Mouse (Mus musculus): Measurements from ENCODE around the gene Eif4a3. TPM values are rescaled to one million over a fixed set of nuclear protein-coding genes. Genes with fewer than 3 reads are reported as not detected.

The Eif4a3 gene
- polyA plus RNA-seq, 1 experiment, result 94.2 TPM

DNA sequence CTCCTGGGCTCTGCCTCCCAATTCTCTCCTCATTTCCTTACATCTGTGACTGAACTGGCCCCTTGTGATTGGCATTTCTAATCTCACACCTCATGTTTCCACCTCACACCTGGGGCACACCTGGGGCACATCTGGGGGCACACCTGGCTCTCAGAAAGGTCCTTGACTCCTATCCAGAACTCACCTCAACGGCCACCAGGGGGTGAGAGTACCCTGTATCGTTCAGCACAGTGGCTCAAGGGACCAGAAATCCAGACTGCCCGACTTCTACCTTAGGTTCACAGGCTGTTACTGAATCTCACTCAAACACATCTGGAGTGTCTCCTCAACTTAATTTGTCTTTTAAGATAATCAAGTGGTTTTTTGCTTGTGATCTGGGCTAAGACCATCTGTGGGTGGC, 32.1 kb upstream of the Eif4a3 start:
- 31% methylated on average over 3 of the region's 3 CpGs for WGBS
- no peaks in the 10 kb centered on the region for H3K36me3 ChIP-seq (ENCODE audit: control insufficient read depth, insufficient read depth, low read length)
- no peaks in the 10 kb centered on the region for H3K27me3 ChIP-seq (replicated peaks; ENCODE audit: control insufficient read depth, insufficient read depth, low read length)
- TF ChIP-seq CTCF (conservative IDR thresholded peaks at IDR 0.05; ENCODE audit: insufficient read depth, insufficient read length, low read depth, low read length), result no peak
- no peak for TF ChIP-seq POLR2A (IDR thresholded peaks at IDR 0.05; ENCODE audit: low read depth, low read length)
- no peak overlapping the region for H3K27ac ChIP-seq (ENCODE audit: insufficient read depth, low read depth, low read length)
- H3K4me3 ChIP-seq (ENCODE audit: insufficient read depth, low read depth, low read length), result no peak overlapping the region
- DNase-seq, result no peak
- H3K4me1 ChIP-seq (ENCODE audit: control insufficient read depth, insufficient read depth, low read length), result no peaks in the 10 kb centered on the region

DNA sequence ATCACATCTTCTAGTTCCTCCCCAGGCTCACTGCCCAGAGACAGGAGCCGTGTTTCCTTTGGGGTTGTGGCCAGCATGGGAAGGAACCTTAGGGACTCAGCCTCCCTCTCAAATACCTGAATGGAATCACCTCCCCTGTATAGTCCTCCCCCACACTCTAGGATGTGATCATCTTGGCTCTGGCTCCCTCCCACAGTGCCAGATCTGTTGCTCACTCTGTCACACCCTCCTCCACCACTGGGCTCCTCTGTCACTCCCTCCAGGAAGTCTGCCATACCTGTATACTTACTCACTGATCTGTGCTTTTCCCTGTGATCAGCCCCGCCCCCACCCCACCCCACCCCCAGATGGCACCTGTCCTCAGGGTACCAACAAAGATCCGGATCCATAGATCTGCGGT, 30.7 kb upstream of the Eif4a3 start:
- TF ChIP-seq CTCF (conservative IDR thresholded peaks at IDR 0.05; ENCODE audit: insufficient read depth, insufficient read length, low read depth, low read length) (no peak), POLR2A (IDR thresholded peaks at IDR 0.05; ENCODE audit: low read depth, low read length) (no peak)
- H3K27ac ChIP-seq (ENCODE audit: insufficient read depth, low read depth, low read length), result no peak overlapping the region
- no peaks in the 10 kb centered on the region for H3K36me3 ChIP-seq (ENCODE audit: control insufficient read depth, insufficient read depth, low read length)
- no peak for DNase-seq
- H3K27me3 ChIP-seq (replicated peaks; ENCODE audit: control insufficient read depth, insufficient read depth, low read length), result no peaks in the 10 kb centered on the region
- no peaks in the 10 kb centered on the region for H3K4me1 ChIP-seq (ENCODE audit: control insufficient read depth, insufficient read depth, low read length)
- 63% methylated on average over 4 of the region's 4 CpGs for WGBS
- no peak overlapping the region for H3K4me3 ChIP-seq (ENCODE audit: insufficient read depth, low read depth, low read length)

DNA sequence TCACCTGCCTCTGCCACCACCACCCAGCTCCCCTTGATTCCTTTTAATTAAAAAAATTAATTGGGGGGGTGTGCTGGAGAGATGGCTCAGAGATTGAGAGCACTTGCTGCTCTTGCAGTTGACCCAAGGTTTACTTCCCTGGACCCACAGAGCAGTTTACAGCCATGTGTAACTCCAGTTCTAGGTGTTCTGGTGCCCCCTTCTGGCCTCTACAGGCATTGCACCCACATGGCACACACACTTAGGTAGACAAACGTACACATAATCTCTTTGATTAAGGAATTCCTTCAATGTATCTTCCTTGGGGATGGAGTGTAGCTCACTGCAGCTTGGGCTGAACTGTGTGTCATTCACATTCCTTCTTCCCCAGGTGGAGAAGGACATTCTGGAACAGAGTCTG, 25.2 kb upstream of the Eif4a3 start:
- Histone ChIP-seq H3K4me3 (ENCODE audit: insufficient read depth, low read depth, low read length) (no peak overlapping the region), H3K36me3 (ENCODE audit: control insufficient read depth, insufficient read depth, low read length) (no peaks in the 10 kb centered on the region), H3K27ac (ENCODE audit: insufficient read depth, low read depth, low read length) (no peak overlapping the region), H3K27me3 (replicated peaks; ENCODE audit: control insufficient read depth, insufficient read depth, low read length) (no peaks in the 10 kb centered on the region), H3K4me1 (ENCODE audit: control insufficient read depth, insufficient read depth, low read length) (no peaks in the 10 kb centered on the region)
- WGBS, result 84% methylated on average over 1 of the region's 1 CpGs
- no peak for DNase-seq
- TF ChIP-seq POLR2A (IDR thresholded peaks at IDR 0.05; ENCODE audit: low read depth, low read length) (no peak), CTCF (conservative IDR thresholded peaks at IDR 0.05; ENCODE audit: insufficient read depth, insufficient read length, low read depth, low read length) (peak; percentile 28; the same call in 1 of the 2 replicates)

DNA sequence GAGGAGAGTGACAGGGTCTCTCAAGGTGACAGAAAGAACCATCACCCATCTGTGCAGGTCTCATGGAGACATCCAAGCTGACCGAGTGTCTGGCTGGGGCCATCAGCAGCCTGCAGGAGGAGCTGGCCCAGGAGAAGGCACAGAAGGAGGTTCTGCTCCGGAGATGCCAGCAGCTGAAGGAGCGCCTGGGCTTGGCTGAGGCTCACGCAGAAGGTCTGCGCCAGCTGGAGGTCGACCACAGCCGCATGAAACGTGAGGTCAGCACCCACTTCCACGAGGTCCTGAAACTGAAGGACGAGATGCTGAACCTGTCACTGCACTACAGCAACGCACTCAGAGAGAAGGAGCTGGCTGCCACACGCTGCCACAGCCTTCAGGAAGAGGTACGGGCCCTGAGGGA, 22.6 kb upstream of the Eif4a3 start:
- Histone ChIP-seq H3K27me3 (replicated peaks; ENCODE audit: control insufficient read depth, insufficient read depth, low read length) (no peaks in the 10 kb centered on the region), H3K36me3 (ENCODE audit: control insufficient read depth, insufficient read depth, low read length) (no peaks in the 10 kb centered on the region), H3K27ac (ENCODE audit: insufficient read depth, low read depth, low read length) (no peak overlapping the region), H3K4me3 (ENCODE audit: insufficient read depth, low read depth, low read length) (no peak overlapping the region), H3K4me1 (ENCODE audit: control insufficient read depth, insufficient read depth, low read length) (no peaks in the 10 kb centered on the region)
- TF ChIP-seq POLR2A (IDR thresholded peaks at IDR 0.05; ENCODE audit: low read depth, low read length) (no peak), CTCF (conservative IDR thresholded peaks at IDR 0.05; ENCODE audit: insufficient read depth, insufficient read length, low read depth, low read length) (no peak)
- WGBS, result 72% methylated on average over 13 of the region's 13 CpGs
- DNase-seq, result no peak

DNA sequence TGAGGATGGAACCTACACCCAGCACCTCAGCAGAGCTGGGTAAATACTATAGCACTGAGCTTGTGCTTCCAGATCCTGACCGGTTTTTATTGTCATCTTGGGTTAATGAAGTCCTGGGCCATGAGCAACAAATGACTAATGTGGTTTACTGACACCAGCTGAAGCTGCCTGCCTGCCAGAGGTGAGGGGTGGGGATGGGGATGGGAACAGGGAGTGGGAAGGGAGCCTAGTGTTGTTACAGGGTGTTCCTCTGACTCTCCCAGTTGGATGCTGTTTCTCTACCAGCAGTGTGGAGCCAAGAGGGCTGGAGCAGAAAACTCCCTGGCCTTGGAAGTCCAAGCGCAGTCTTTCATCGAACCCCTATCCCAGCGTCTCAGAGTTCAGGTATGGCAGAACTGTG, 16.8 kb upstream of the Eif4a3 start:
- Histone ChIP-seq H3K36me3 (ENCODE audit: control insufficient read depth, insufficient read depth, low read length) (no peaks in the 10 kb centered on the region), H3K4me1 (ENCODE audit: control insufficient read depth, insufficient read depth, low read length) (no peaks in the 10 kb centered on the region; the same call in 1 of the 2 replicates), H3K4me3 (ENCODE audit: insufficient read depth, low read depth, low read length) (no peak overlapping the region), H3K27ac (ENCODE audit: insufficient read depth, low read depth, low read length) (no peak overlapping the region), H3K27me3 (replicated peaks; ENCODE audit: control insufficient read depth, insufficient read depth, low read length) (no peaks in the 10 kb centered on the region)
- WGBS, result 82% methylated on average over 4 of the region's 4 CpGs
- DNase-seq, result no peak
- TF ChIP-seq POLR2A (IDR thresholded peaks at IDR 0.05; ENCODE audit: low read depth, low read length) (no peak), CTCF (conservative IDR thresholded peaks at IDR 0.05; ENCODE audit: insufficient read depth, insufficient read length, low read depth, low read length) (no peak)

GRCm38 (mm10) chr11:119314252-119314936, 14.5 kb upstream of the Eif4a3 start:
- Histone ChIP-seq H3K4me3 (ENCODE audit: insufficient read depth, low read depth, low read length) (peak overlapping the region; percentile 56; the same call in 1 of the 2 replicates), H3K4me1 (ENCODE audit: control insufficient read depth, insufficient read depth, low read length) (no peaks in the 10 kb centered on the region; the same call in 1 of the 2 replicates), H3K27ac (ENCODE audit: insufficient read depth, low read depth, low read length) (peak overlapping the region; percentile 41; the same call in 1 of the 2 replicates), H3K36me3 (ENCODE audit: control insufficient read depth, insufficient read depth, low read length) (no peaks in the 10 kb centered on the region), H3K27me3 (replicated peaks; ENCODE audit: control insufficient read depth, insufficient read depth, low read length) (no peaks in the 10 kb centered on the region)
- WGBS, result 38% methylated on average over 17 of the region's 17 CpGs
- TF ChIP-seq POLR2A (IDR thresholded peaks at IDR 0.05; ENCODE audit: low read depth, low read length) (no peak), CTCF (conservative IDR thresholded peaks at IDR 0.05; ENCODE audit: insufficient read depth, insufficient read length, low read depth, low read length) (no peak)
- peak; percentile 78 for DNase-seq

DNA sequence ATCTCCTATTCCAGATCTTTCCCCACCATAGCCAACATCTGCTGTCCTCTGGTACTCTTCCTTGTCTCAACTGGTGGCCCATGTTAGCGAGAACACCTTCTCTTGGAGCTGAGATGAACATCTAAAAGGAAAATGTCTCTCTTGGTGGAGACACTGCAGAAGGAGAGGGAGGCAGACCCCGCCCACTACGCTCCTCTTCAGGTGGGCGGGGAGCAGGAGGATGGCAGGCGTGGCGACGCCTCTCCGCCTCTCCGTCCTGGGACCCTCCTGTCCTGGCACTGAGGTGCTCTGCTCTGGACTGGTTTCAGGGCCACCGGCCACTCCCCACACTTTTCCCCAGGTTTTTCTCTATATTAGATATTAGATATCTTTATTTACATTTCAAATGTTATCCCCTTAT, 10.7 kb upstream of the Eif4a3 start:
- Histone ChIP-seq H3K36me3 (ENCODE audit: control insufficient read depth, insufficient read depth, low read length) (no peaks in the 10 kb centered on the region), H3K4me3 (ENCODE audit: insufficient read depth, low read depth, low read length) (no peak overlapping the region), H3K4me1 (ENCODE audit: control insufficient read depth, insufficient read depth, low read length) (no peaks in the 10 kb centered on the region; the same call in 1 of the 2 replicates), H3K27me3 (replicated peaks; ENCODE audit: control insufficient read depth, insufficient read depth, low read length) (no peaks in the 10 kb centered on the region), H3K27ac (ENCODE audit: insufficient read depth, low read depth, low read length) (no peak overlapping the region)
- 22% methylated on average over 10 of the region's 10 CpGs for WGBS
- TF ChIP-seq CTCF (conservative IDR thresholded peaks at IDR 0.05; ENCODE audit: insufficient read depth, insufficient read length, low read depth, low read length) (no peak), POLR2A (IDR thresholded peaks at IDR 0.05; ENCODE audit: low read depth, low read length) (no peak)
- no peak for DNase-seq

Measured in kidney, adult 2 months (tissue).